Mouse (Mus musculus) myocyte (in vitro differentiated cells): ENCODE measurements around the gene Tnfrsf9.

ENCODE experiments used
- CEBPB ChIP-seq: IDR thresholded peaks from 2 replicates; pipeline ENCODE4 v1.6.1; 2011; ENCODE audit warnings: mild to moderate bottlenecking, moderate library complexity; ENCODE audit not compliant: poor library complexity, insufficient read depth, severe bottlenecking
- E2F4 ChIP-seq: IDR thresholded peaks from one replicate; pipeline ENCODE4 v1.6.1; 2011; ENCODE audit warnings: mild to moderate bottlenecking, control low read depth, moderate library complexity; ENCODE audit not compliant: insufficient read depth
- MAX ChIP-seq: IDR thresholded peaks from one replicate; pipeline ENCODE4 v1.6.1; 2011; ENCODE audit warnings: low read depth, mild to moderate bottlenecking, control low read depth
- MYOD1 ChIP-seq, 3 experiments: IDR thresholded peaks; one replicate each; pipeline ENCODE4 v1.6.1; 2011; ENCODE audit warnings: control low read depth in 2 of 3, low read depth in 2 of 3, mild to moderate bottlenecking in 2 of 3, moderate library complexity in 1 of 3; ENCODE audit not compliant: insufficient read length in 2 of 3, control insufficient read depth in 1 of 3
- POLR2A ChIP-seq: IDR thresholded peaks from one replicate; pipeline ENCODE4 v1.6.1; 2011; ENCODE audit warnings: low read depth, mild to moderate bottlenecking, control low read depth, moderate library complexity; ENCODE audit not compliant: insufficient read length
- POLR2AphosphoS2 ChIP-seq: IDR thresholded peaks from one replicate; pipeline ENCODE4 v1.6.1; 2011; ENCODE audit warnings: low read depth, control low read depth; ENCODE audit not compliant: insufficient read length
- REST ChIP-seq: IDR thresholded peaks from one replicate; pipeline ENCODE4 v1.6.1; 2011; ENCODE audit warnings: mild to moderate bottlenecking, control low read depth, moderate library complexity; ENCODE audit not compliant: insufficient read depth, insufficient read length
- SRF ChIP-seq: IDR thresholded peaks from one replicate; pipeline ENCODE4 v1.6.1; 2011; ENCODE audit warnings: low read depth; ENCODE audit not compliant: control insufficient read depth, insufficient read length
- TCF12 ChIP-seq: IDR thresholded peaks from one replicate; pipeline ENCODE4 v1.6.1; 2011; ENCODE audit warnings: mild to moderate bottlenecking, control low read depth; ENCODE audit not compliant: poor library complexity, insufficient read depth, severe bottlenecking
- TCF3 ChIP-seq: IDR thresholded peaks from one replicate; pipeline ENCODE4 v1.6.1; 2011; ENCODE audit warnings: low read depth, control low read depth; ENCODE audit not compliant: insufficient read length
- USF1 ChIP-seq: IDR thresholded peaks from one replicate; pipeline ENCODE4 v1.6.1; 2011; ENCODE audit warnings: low read depth, mild to moderate bottlenecking, control low read depth, moderate library complexity

DNA sequence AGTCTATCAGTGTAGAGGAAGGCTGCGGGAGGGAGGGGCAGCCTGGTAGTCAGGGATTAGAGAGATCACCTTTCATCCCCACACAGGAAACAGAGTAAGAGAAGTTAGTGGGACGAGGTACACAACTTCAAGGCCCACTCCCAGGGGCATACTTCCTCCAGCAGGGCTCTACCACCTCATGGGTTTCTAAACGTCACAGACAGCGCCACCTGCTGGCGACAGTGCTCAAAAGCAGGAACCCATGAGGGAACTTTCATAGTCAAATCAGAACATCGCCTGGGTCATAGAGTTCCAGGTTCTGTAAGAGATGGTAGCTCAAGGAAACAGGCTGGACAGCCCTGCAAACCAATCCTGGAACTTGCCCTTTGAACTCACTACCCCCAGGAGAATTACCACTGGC is 75.8 kb downstream of the Tnfrsf9 start:
- TF ChIP-seq USF1 (no peak), POLR2A (no peak), TCF3 (no peak), E2F4 (no peak), MYOD1 (IDR thresholded peaks at IDR 0.05; ENCODE audit: control insufficient read depth in 1 of 3, insufficient read length in 2 of 3, low read depth in 2 of 3) (no peak), MAX (no peak), TCF12 (no peak), CEBPB (no peak), POLR2AphosphoS2 (no peak), REST (no peak), SRF (no peak)
